16 mouse cellular contexts compared by ENCODE assay signal in genomic region chr7:4087896-4088480, GRCm38 (mm10). TPM values are rescaled to one million over a fixed set of nuclear protein-coding genes. Genes with fewer than 3 reads are reported as not detected.
DNase-seq lines count a peak whose midpoint lies in the region; ATAC-seq and TF ChIP-seq lines count a peak whose summit lies in the region.
"Had no signal": no experiment of that assay in that cellular context is flagged by ENCODE, and none has a peak within 500 bp of the region (broad histone marks: within the 10 kb centered on the region; RNA-seq: fewer than 3 reads in every experiment).

No protein-coding gene starts in this region.

- TF ChIP-seq CTCF in small intestine, adult 2 months (IDR thresholded peaks at IDR 0.05; ENCODE audit: extremely low read depth, insufficient read length, insufficient replicate concordance, low read depth, low read length): no peak

- 58% methylated on average over 6 of the region's 6 CpGs for WGBS in small intestine, adult 2 months
- WGBS in hindbrain, embryonic 12.5 days: 83% methylated on average over 6 of the region's 6 CpGs

- H3K4me1 ChIP-seq in small intestine, adult 2 months (ENCODE audit: control insufficient read depth, insufficient read depth, insufficient read length, low read length): peaks cover 8% of the 10 kb centered on the region; the same call in 1 of the 2 replicates
- no peaks in the 10 kb centered on the region for H3K4me1 ChIP-seq in hindbrain, embryonic 12.5 days
- H3K4me1 ChIP-seq: limb, embryonic 12.5 days had no signal

- intact Hi-C loops in left cerebral cortex, postnatal 25 days (cut with DNase I): loop anchor here (1.0 to 2.0 kb wide), 3 partner anchors 25 to 32 kb away; partner anchors contain the start of gene Lair1

- H3K4me3 ChIP-seq in small intestine, adult 2 months (ENCODE audit: low read depth, low read length): no peak overlapping the region
- no peak overlapping the region for H3K4me3 ChIP-seq in hindbrain, embryonic 12.5 days
- H3K4me3 ChIP-seq: heart, adult 2 months; limb, embryonic 12.5 days; neural tube, embryonic 15.5 days had no signal

- DNase-seq in frontal cortex, postnatal 25 days (ENCODE audit: low spot score in 2 of 2): no peak
- peak; percentile 65 to 72 for DNase-seq in right cerebral cortex, adult 2 months (ENCODE audit: low spot score in 2 of 2)
- no peak for DNase-seq in right cerebral cortex, postnatal 14 days
- DNase-seq in left cerebral cortex, postnatal 25 days (ENCODE audit: low spot score in 2 of 2): peak; percentile 53 to 90
- DNase-seq in spleen, postnatal 36 days (ENCODE audit: low spot score in 2 of 2): no peak
- DNase-seq: cerebellum, postnatal 10 days; heart, adult 2 months had no signal

- no peaks in the 10 kb centered on the region for H3K27me3 ChIP-seq in small intestine, adult 2 months (ENCODE audit: control insufficient read depth, insufficient read depth, low read length)
- H3K27me3 ChIP-seq in hindbrain, embryonic 12.5 days: no peaks in the 10 kb centered on the region
- H3K27me3 ChIP-seq: limb, embryonic 12.5 days; neural tube, embryonic 15.5 days had no signal

- H3K9ac ChIP-seq in hindbrain, embryonic 12.5 days: no peak overlapping the region
- H3K9ac ChIP-seq: limb, embryonic 12.5 days; neural tube, embryonic 15.5 days had no signal

- H3K4me2 ChIP-seq in hindbrain, embryonic 12.5 days (replicated peaks): no peak overlapping the region
- H3K4me2 ChIP-seq: limb, embryonic 12.5 days; neural tube, embryonic 15.5 days had no signal

- no peaks in the 10 kb centered on the region for H3K9me3 ChIP-seq in hindbrain, embryonic 12.5 days (replicated peaks)
- H3K9me3 ChIP-seq: limb, embryonic 12.5 days; neural tube, embryonic 15.5 days had no signal

- H3K36me3 ChIP-seq in small intestine, adult 2 months (ENCODE audit: control insufficient read depth, insufficient read depth, low read length): no peaks in the 10 kb centered on the region
- H3K36me3 ChIP-seq in hindbrain, embryonic 12.5 days: no peaks in the 10 kb centered on the region
- H3K36me3 ChIP-seq: limb, embryonic 12.5 days; neural tube, embryonic 15.5 days had no signal

- peak overlapping the region; percentile 44; the same call in 1 of the 2 replicates for H3K27ac ChIP-seq in small intestine, adult 2 months (ENCODE audit: insufficient read depth, low read depth, low read length)
- H3K27ac ChIP-seq in hindbrain, embryonic 12.5 days: no peak overlapping the region
- H3K27ac ChIP-seq: heart, adult 2 months; kidney, postnatal 0 days; limb, embryonic 12.5 days; neural tube, embryonic 15.5 days; stomach, postnatal 0 days had no signal

- TF ChIP-seq POLR2A in small intestine, adult 2 months (IDR thresholded peaks at IDR 0.05; ENCODE audit: low read depth, low read length): no peak

- ATAC-seq in frontal cortex, adult (ENCODE audit: low TSS enrichment): peak; percentile 58
- no peak for ATAC-seq in hindbrain, embryonic 12.5 days (ENCODE audit: low FRiP score)
- ATAC-seq: lung, postnatal 0 days had no signal

RNA-seq across cellular contexts. Expression of gene Lair1, which starts 25.0 kb away (rescaled TPM):
- total RNA-seq in left cerebral cortex, postnatal 25 days (2021): 1 to 10 TPM; 5.2 to 6.6 TPM
- 6.9 and 9.2 TPM in 2 replicates for polyA plus RNA-seq in small intestine, adult 2 months (2012; rRNA removed)
- 1.8 and 2.4 TPM in 2 replicates for polyA plus RNA-seq in hindbrain, embryonic 12.5 days (2016; fragmentation: Nextera tagmentation; extraction: Ambion mirVana)

RNA-seq across cellular contexts. Expression of gene Ttyh1, which starts 31.2 kb away (rescaled TPM):
- total RNA-seq in left cerebral cortex, postnatal 25 days (2021): 100 to 1,000 TPM; 743 to 807 TPM
- 21.5 and 23.4 TPM in 2 replicates for polyA plus RNA-seq in small intestine, adult 2 months (2012; rRNA removed)
- polyA plus RNA-seq in hindbrain, embryonic 12.5 days (2016; fragmentation: Nextera tagmentation; extraction: Ambion mirVana): 108 and 110 TPM in 2 replicates
- total RNA-seq: monocyte, adult 5-6 weeks had no signal

RNA-seq across cellular contexts. Expression of gene Leng8, which starts 48.9 kb away (rescaled TPM):
- 100 to 1,000 TPM; 120 to 142 TPM for total RNA-seq in left cerebral cortex, postnatal 25 days (2021)
- 272 and 372 TPM in 2 replicates for polyA plus RNA-seq in small intestine, adult 2 months (2012; rRNA removed)
- polyA plus RNA-seq in hindbrain, embryonic 12.5 days (2016; fragmentation: Nextera tagmentation; extraction: Ambion mirVana): 115 and 118 TPM in 2 replicates

Comparison
In these comparisons a context has a peak if more than half of its experiments do, and no peak if none do; other contexts are left out.
1. DNase-seq: peak in right cerebral cortex, adult 2 months (2 of 2) and left cerebral cortex, postnatal 25 days (2 of 2); none in frontal cortex, postnatal 25 days (0 of 2), right cerebral cortex, postnatal 14 days (single experiment) and spleen, postnatal 36 days (0 of 2).